Mouse (Mus musculus) heart, adult 8-10 months (tissue): Measurements from ENCODE around the gene Terf2ip. TPM values are rescaled to one million over a fixed set of nuclear protein-coding genes. Genes with fewer than 3 reads are reported as not detected.

Experiments
- DNase-seq: peaks from one replicate; pipeline ENCODE4 v3.0.0; 2022; ENCODE audit warnings: low spot score
- total RNA-seq, 4 experiments: library from RNA; stranded (reverse); gene quantifications; 2 replicates each; pipeline ENCODE4 v1.2.4; 2022

Terf2ip gene
- total RNA-seq, 4 experiments from 2014 or later = 11.0 to 12.7 (median 11.3) TPM

- no peak for DNase-seq
Measured at GRCm38 (mm10) chr8:112009558-112009957, 1.6 kb upstream of the Terf2ip start.

- peak; percentile 10 for DNase-seq
Measured at GRCm38 (mm10) chr8:112011816-112012242, 631 bp downstream of the Terf2ip start.

- no peak for DNase-seq
Measured at GRCm38 (mm10) chr8:112014936-112015335, 3.7 kb downstream of the Terf2ip start, which contains the start of gene Gm6793. TSS of gene Gm6793 (minus strand) at chr8:112015036.

GRCm38 (mm10) chr8:112029455-112029854 is 18.3 kb downstream of the Terf2ip start:
- no peak for DNase-seq

GRCm38 (mm10) chr8:112030663-112031062 is 19.5 kb downstream of the Terf2ip start:
- DNase-seq = no peak

GRCm38 (mm10) chr8:112033071-112033470 is 21.9 kb downstream of the Terf2ip start:
- DNase-seq = no peak

GRCm38 (mm10) chr8:112034603-112035002 is 23.4 kb downstream of the Terf2ip start:
- DNase-seq = peak; percentile 16

GRCm38 (mm10) chr8:112037521-112037920 is 26.3 kb downstream of the Terf2ip start:
- DNase-seq = no peak

- no peak for DNase-seq
Measured at GRCm38 (mm10) chr8:112045182-112045581, 34.0 kb downstream of the Terf2ip start.

- peak; percentile 69 for DNase-seq
Measured at GRCm38 (mm10) chr8:112045896-112046295, 34.7 kb downstream of the Terf2ip start.

- DNase-seq = no peak
Measured at GRCm38 (mm10) chr8:112048293-112048692, 37.1 kb downstream of the Terf2ip start.

GRCm38 (mm10) chr8:112049984-112050383 is 38.8 kb downstream of the Terf2ip start:
- no peak for DNase-seq

- no peak for DNase-seq
Measured at GRCm38 (mm10) chr8:112051537-112051936, 40.3 kb downstream of the Terf2ip start.

- DNase-seq = no peak
Measured at GRCm38 (mm10) chr8:112054456-112054855, 43.3 kb downstream of the Terf2ip start.

- peak; percentile 17 for DNase-seq
Measured at GRCm38 (mm10) chr8:112061372-112061771, 50.2 kb downstream of the Terf2ip start.

Other genes with a start within 250 kb of the Terf2ip start
- 10 to 100 TPM; 27.4 to 37.6 (median 32.7) TPM for gene Cfdp1, start 157.1 kb upstream of the Terf2ip start, total RNA-seq
- 1 to 10 TPM; 2.5 to 3.6 (median 2.6) TPM for gene Tmem170, start 134.6 kb upstream of the Terf2ip start, total RNA-seq
- not detected for gene Chst5, start 101.0 kb upstream of the Terf2ip start, total RNA-seq
- 1 to 10 TPM; 2.1 to 2.7 (median 2.4) TPM for gene Tmem231, start 77.5 kb upstream of the Terf2ip start, total RNA-seq
- gene Gabarapl2, start 70.7 kb upstream of the Terf2ip start, total RNA-seq = 100 to 1,000 TPM; 121 to 131 (median 122) TPM
- 1 to 10 TPM; 1.5 to 2.1 (median 1.8) TPM for gene Adat1, start 19.1 kb upstream of the Terf2ip start, total RNA-seq
- 100 to 1,000 TPM; 106 to 113 (median 110) TPM for gene Kars, start 75 bp upstream of the Terf2ip start, total RNA-seq
- gene Gm6793, start 3.6 kb downstream of the Terf2ip start, total RNA-seq = under 1 TPM in 2 of 4 experiments, not detected in 2; 0.22 to 0.57 TPM